Mouse (Mus musculus) forebrain, embryonic 13.5 days (tissue): Measurements from ENCODE around the gene Ofd1. TPM values are rescaled to one million over a fixed set of nuclear protein-coding genes. Genes with fewer than 3 reads are reported as not detected.

Experiments used
- ATAC-seq: fragments of 200-750 bp; cut with Nextera tagmentation; 2 replicates; pipeline ENCODE4 v1.8.0; 2017
- H3K27ac ChIP-seq: fragments of 300-500 bp; sonication (generic); 2 replicates; pipeline ENCODE4 v1.5.1; 2015; ENCODE audit warnings: inconsistent platforms, mild to moderate bottlenecking, moderate library complexity
- H3K27me3 ChIP-seq: fragments of 300-500 bp; sonication (generic); 2 replicates; pipeline ENCODE4 v1.6.1; 2015; ENCODE audit warnings: mild to moderate bottlenecking, inconsistent platforms
- H3K36me3 ChIP-seq: fragments of 300-500 bp; sonication (generic); 2 replicates; pipeline ENCODE4 v1.6.1; 2015; ENCODE audit warnings: mild to moderate bottlenecking, inconsistent platforms; ENCODE audit not compliant: poor library complexity, severe bottlenecking
- H3K4me1 ChIP-seq: fragments of 300-500 bp; sonication (generic); 2 replicates; pipeline ENCODE4 v1.6.1; 2015; ENCODE audit warnings: inconsistent platforms
- H3K4me2 ChIP-seq: fragments of 300-500 bp; sonication (generic); 2 replicates; pipeline ENCODE4 v1.6.1; 2015; ENCODE audit warnings: inconsistent platforms, mild to moderate bottlenecking, moderate library complexity
- H3K4me3 ChIP-seq: fragments of 300-500 bp; sonication (generic); 2 replicates; pipeline ENCODE4 v1.5.1; 2015; ENCODE audit warnings: mild to moderate bottlenecking, inconsistent platforms
- H3K9ac ChIP-seq: fragments of 300-500 bp; sonication (generic); 2 replicates; pipeline ENCODE4 v1.6.1; 2015; ENCODE audit warnings: mild to moderate bottlenecking, inconsistent platforms
- H3K9me3 ChIP-seq: fragments of 300-500 bp; sonication (generic); replicated peaks from 2 replicates; pipeline ENCODE4 v1.6.1; 2016; ENCODE audit warnings: inconsistent platforms
- WGBS: fragments of 180-500 bp; shearing (Covaris S2); methylation state at CpG from one replicate; pipeline ENCODE4 v1.1.7; 2015; 5-methylcytosine and 5-hydroxymethylcytosine counted together
- polyA plus RNA-seq: library from polyadenylated mRNA; unstranded; fragments of >200 nt; fragmentation: Nextera tagmentation; extraction: Ambion mirVana; gene quantifications from 2 replicates; pipeline ENCODE4 v1.2.1, GENCODE M21; 2015

Ofd1 gene
- polyA plus RNA-seq, 1 experiment from 2014 or later, result 8.1 TPM

DNA sequence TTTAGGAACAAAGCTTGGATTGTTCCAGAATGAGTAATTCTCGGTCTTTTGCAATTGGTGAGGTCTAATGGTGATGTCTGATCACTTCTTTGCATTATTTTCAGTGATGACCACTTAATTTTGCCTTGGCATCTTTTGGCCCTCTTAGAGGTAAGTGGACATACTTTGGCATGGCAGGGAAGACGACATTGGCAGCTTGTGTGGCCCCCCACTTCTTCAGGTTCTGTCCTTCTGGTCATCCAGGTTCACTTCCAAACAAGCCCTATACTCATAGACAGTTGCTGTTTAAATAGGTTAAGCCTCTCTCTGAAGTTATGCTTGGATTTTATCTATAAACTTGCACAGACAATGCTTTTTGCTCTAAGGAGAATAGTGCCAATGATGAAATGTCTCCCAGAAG lies 81.5 kb downstream of the Ofd1 start:
- Histone ChIP-seq H3K4me1 (no peaks in the 10 kb centered on the region), H3K36me3 (peaks cover 16% of the 10 kb centered on the region), H3K4me2 (no peak overlapping the region), H3K9me3 (no peaks in the 10 kb centered on the region), H3K9ac (no peak overlapping the region), H3K27ac (no peak overlapping the region), H3K27me3 (no peaks in the 10 kb centered on the region), H3K4me3 (no peak overlapping the region)
- 73% methylated on average over 2 of the region's 2 CpGs for WGBS
- ATAC-seq, result no peak

DNA sequence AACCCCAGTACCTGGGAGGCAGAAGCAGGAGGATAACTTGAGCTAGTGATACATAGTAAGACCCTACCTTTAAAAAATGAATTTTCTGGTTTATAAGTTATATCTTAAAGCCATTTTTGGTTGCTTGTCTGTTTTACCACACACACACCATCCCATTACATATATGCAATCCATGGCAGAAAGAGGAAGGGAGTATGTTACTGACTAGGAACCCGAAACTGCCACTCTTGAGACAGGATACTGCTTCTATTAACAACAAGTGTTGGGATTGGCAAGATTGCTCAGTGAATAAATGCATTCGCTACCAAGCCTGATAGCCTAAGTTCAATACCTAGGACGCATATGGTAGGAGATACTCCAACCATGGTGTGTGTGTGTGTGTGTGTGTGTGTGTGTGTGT lies 84.2 kb downstream of the Ofd1 start:
- Histone ChIP-seq H3K27me3 (no peaks in the 10 kb centered on the region), H3K9me3 (no peaks in the 10 kb centered on the region), H3K9ac (no peak overlapping the region), H3K4me2 (no peak overlapping the region), H3K4me1 (peaks cover 9% of the 10 kb centered on the region; the same call in 1 of the 2 replicates), H3K27ac (no peak overlapping the region), H3K36me3 (peaks cover 16% of the 10 kb centered on the region), H3K4me3 (no peak overlapping the region)
- no peak for ATAC-seq
- WGBS, result 93% methylated on average over 3 of the region's 3 CpGs

DNA sequence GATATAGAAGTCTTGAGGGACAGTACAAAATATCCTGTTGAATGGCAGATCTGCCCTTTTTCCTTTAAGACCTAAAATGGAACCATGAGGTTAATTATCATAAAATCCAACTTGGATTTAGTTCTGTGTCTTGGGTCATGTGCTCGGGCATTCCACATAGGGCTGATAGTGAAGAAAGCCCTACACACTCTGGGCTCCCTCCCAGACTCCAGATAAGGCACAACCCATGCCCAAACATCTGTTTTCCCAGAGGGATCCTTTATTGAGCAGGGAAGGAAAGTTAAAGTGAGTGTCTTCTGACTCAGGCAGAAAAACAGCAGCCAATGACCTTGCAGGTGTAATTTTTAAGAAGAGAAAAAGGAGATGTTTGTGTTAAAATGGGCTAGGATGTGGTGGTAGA lies 85.6 kb downstream of the Ofd1 start:
- WGBS, result 93% methylated on average over 1 of the region's 1 CpGs
- H3K27me3 ChIP-seq, result no peaks in the 10 kb centered on the region; the same call in 1 of the 2 replicates
- no peaks in the 10 kb centered on the region for H3K9me3 ChIP-seq
- H3K9ac ChIP-seq, result no peak overlapping the region
- H3K4me2 ChIP-seq, result no peak overlapping the region
- no peak for ATAC-seq
- H3K4me1 ChIP-seq, result peaks cover 17% of the 10 kb centered on the region
- H3K36me3 ChIP-seq, result peaks cover 16% of the 10 kb centered on the region
- H3K4me3 ChIP-seq, result no peak overlapping the region
- no peak overlapping the region for H3K27ac ChIP-seq

DNA sequence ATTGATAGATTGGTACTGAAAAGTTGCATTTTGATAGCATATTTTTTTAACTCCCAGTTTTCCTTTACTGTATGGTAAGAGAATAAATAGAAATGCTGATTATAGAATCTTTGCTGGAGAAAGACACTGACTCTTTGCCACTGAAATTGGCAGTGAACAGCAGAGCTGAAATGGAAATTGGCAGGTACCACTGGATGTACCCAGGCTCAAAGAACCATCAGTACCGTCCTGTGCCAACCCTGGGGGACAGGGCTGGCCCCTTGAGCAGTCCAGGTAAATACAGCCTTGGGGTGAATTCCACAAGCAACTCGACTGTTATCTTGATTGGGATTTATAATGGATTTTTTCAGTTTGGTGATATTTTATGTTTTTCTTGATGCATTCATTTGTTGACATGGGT lies 87.1 kb downstream of the Ofd1 start:
- no peak overlapping the region for H3K9ac ChIP-seq

DNA sequence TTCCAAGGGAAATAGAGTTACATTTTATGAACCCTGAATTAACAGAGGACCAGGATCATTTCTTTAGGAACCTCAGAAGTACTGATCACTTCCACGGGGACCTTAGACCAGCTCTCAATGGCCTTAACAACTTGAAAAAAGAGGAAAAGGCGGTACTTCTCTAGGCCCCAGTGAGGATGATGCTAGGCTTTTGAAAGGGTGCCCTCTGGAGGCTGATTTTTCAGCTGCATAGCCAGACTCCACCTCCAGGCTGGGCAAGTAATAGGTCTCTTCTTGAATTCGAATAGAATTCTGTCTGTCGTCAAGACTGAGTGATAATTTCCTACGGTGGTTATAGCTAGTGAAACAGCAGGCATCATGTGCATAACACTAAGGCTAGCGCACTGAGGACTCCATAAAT lies 88.7 kb downstream of the Ofd1 start:
- H3K4me1 ChIP-seq, result peaks cover 26% of the 10 kb centered on the region
- ATAC-seq, result peak; percentile 64; the same call in 1 of the 2 replicates
- no peak overlapping the region for H3K27ac ChIP-seq
- H3K36me3 ChIP-seq, result 0 out of 2 replicates have a peak, but pooled peaks cover under 1% of the 10 kb centered on the region
- H3K27me3 ChIP-seq, result no peaks in the 10 kb centered on the region; the same call in 1 of the 2 replicates
- H3K9me3 ChIP-seq, result no peaks in the 10 kb centered on the region
- 23% methylated on average over 6 of the region's 6 CpGs for WGBS
- no peak overlapping the region for H3K4me2 ChIP-seq
- H3K4me3 ChIP-seq, result no peak overlapping the region
- no peak overlapping the region for H3K9ac ChIP-seq

More for the DNA sequence above, 87.1 kb downstream of the Ofd1 start:
- Histone ChIP-seq H3K27ac (no peak overlapping the region), H3K4me2 (no peak overlapping the region), H3K9me3 (no peaks in the 10 kb centered on the region), H3K27me3 (no peaks in the 10 kb centered on the region; the same call in 1 of the 2 replicates), H3K36me3 (peaks cover 4% of the 10 kb centered on the region; the same call in 1 of the 2 replicates), H3K4me3 (no peak overlapping the region), H3K4me1 (peaks cover 26% of the 10 kb centered on the region)
- no peak for ATAC-seq
- WGBS, result 72% methylated on average over 2 of the region's 2 CpGs

DNA sequence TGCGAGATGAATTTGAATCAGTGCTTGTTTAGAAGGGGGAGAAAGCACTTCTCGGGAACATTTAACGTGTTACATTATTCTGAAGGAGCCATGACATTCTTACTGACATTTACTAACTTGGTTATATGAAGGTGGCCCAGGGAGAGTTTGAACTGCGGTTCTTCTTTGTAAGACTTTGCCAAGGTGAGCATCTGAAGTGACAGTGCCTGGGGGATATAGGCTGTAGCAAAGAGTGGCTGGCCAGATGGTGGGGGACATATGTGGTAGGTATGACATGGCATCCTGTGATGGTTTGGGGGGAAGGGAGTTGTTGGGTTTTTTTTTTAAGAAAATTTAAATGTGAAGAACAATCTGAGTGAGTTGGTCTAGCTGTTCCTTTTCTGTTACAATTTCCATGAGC lies 91.9 kb downstream of the Ofd1 start:
- H3K4me3 ChIP-seq, result peak overlapping the region; percentile 52

DNA sequence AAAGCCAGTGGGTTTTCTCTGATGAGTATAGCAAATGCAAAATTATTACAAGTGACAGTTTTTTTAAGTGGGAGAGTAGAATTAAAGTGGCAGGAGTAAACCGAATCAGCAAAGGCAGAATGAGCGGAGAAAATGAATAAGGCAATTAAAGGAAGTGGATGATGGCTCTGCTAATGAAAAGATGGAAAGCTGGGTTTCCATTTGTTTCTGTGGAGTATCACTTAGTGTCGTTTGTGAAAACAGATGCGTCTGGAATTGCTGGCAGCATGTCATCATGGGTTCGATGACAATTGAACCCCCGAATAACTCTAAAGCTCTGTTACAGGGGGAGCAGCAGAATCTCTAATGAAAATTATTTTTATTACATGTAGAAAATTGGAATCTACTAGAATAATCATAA lies 92.4 kb downstream of the Ofd1 start:
- H3K4me1 ChIP-seq, result peaks cover 26% of the 10 kb centered on the region
- peak overlapping the region; percentile 52 for H3K4me3 ChIP-seq
- H3K4me2 ChIP-seq, result peak overlapping the region; percentile 57
- 30% methylated on average over 6 of the region's 6 CpGs for WGBS
- H3K9ac ChIP-seq, result peak overlapping the region; percentile 76
- no peaks in the 10 kb centered on the region for H3K9me3 ChIP-seq
- H3K27ac ChIP-seq, result peak overlapping the region; percentile 74
- no peaks in the 10 kb centered on the region; the same call in 1 of the 2 replicates for H3K27me3 ChIP-seq
- ATAC-seq, result no peak
- no peaks in the 10 kb centered on the region for H3K36me3 ChIP-seq

More for the DNA sequence above, 91.9 kb downstream of the Ofd1 start:
- Histone ChIP-seq H3K27me3 (no peaks in the 10 kb centered on the region; the same call in 1 of the 2 replicates), H3K9me3 (no peaks in the 10 kb centered on the region), H3K27ac (peak overlapping the region; percentile 74; the same call in 1 of the 2 replicates), H3K4me1 (peaks cover 26% of the 10 kb centered on the region), H3K36me3 (no peaks in the 10 kb centered on the region), H3K9ac (peak overlapping the region; percentile 24; the same call in 1 of the 2 replicates), H3K4me2 (peak overlapping the region; percentile 57)
- 53% methylated on average over 4 of the region's 4 CpGs for whole genome bisulfite sequencing
- ATAC-seq, result no peak

DNA sequence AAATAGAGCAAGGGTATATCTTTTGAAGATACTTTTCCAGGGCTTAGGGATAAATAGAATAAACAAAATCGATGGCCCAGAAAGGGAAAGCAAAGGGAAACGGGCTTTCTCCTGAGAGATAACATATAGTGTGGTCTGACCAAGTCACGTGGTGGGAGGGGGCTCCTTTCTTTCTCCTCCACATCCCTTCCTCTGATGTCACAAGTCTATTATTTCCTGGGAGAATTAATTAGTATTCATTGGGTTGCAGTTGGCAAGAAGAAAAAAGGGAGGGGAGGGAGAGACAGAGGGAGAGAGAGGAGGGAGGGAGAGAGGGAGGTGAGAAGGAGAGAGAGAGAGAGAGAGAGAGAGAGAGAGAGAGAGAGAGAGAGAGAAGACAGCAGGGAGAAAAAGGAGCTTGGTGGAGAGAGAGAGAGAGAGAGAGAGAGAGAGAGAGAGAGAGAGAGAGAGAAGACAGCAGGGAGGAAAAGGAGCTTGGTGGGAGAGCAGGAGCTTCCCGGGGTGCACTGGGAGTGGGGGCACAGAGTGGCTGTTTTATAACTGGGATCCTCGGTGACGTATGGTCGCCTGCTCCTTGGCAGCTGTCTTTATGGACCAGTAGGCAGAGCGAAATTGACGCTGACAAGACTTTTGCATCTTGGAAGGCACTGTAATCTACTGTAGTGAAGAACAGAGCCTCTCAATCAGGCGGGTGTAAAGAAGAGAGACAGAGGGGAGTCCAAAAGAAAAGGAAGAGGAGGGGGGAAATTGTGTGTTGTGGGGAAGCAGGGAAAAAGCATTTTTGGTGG lies 96.1 kb downstream of the Ofd1 start:
- no peaks in the 10 kb centered on the region for H3K9me3 ChIP-seq
- 20% methylated on average over 10 of the region's 10 CpGs for WGBS
- ATAC-seq, result peak; percentile 95

DNA sequence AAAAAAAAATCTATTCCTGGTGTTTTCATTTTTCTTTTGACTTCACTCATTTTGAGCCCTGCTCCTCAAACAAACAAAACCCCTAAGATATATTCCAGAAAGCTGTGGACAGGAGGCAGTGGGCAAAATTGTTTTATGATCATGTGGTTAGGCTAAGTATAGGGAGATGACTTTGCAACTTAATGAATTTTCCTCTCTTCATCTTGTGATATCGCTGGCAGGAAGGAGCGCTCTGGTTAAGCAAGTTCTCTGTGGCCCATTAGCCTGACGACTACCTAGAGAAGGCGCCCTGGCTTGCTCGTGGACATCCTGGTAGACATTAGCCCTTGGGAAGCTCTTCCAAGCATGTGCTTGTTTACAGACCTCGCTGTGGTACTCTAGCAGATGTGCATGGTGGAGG lies 98.7 kb downstream of the Ofd1 start:
- no peak for ATAC-seq
- WGBS, result 84% methylated on average over 6 of the region's 6 CpGs
- Histone ChIP-seq H3K9ac (no peak overlapping the region), H3K27me3 (no peaks in the 10 kb centered on the region; the same call in 1 of the 2 replicates), H3K4me2 (no peak overlapping the region), H3K9me3 (no peaks in the 10 kb centered on the region), H3K4me1 (no peaks in the 10 kb centered on the region), H3K27ac (no peak overlapping the region), H3K4me3 (no peak overlapping the region), H3K36me3 (no peaks in the 10 kb centered on the region)

More for the DNA sequence above, 96.1 kb downstream of the Ofd1 start:
- H3K27ac ChIP-seq, result peak overlapping the region; percentile 95
- H3K27me3 ChIP-seq, result no peaks in the 10 kb centered on the region; the same call in 1 of the 2 replicates
- no peaks in the 10 kb centered on the region for H3K36me3 ChIP-seq
- H3K4me3 ChIP-seq, result peak overlapping the region; percentile 52
- H3K4me1 ChIP-seq, result peaks cover 4% of the 10 kb centered on the region; the same call in 1 of the 2 replicates
- H3K4me2 ChIP-seq, result peak overlapping the region; percentile 42
- peak overlapping the region; percentile 76 for H3K9ac ChIP-seq

Other genes starting within 250 kb of the Ofd1 start
- 331 and 351 TPM in 2 replicates for gene Gpm6b, start 201.8 kb downstream of the Ofd1 start, polyA plus RNA-seq
- gene Trappc2, start 130 bp downstream of the Ofd1 start, polyA plus RNA-seq, result 66.3 and 66.9 TPM in 2 replicates
- 46.1 and 51.5 TPM in 2 replicates for gene Rab9, start 39.2 kb upstream of the Ofd1 start, polyA plus RNA-seq
- 9.6 and 10.7 TPM in 2 replicates for gene Tceanc, start 77.9 kb upstream of the Ofd1 start, polyA plus RNA-seq
- 1.0 and 1.4 TPM in 2 replicates for gene Egfl6, start 145.0 kb upstream of the Ofd1 start, polyA plus RNA-seq